Mouse (Mus musculus) MEL (cell line): ENCODE measurements around the gene Fmn2. TPM values are rescaled to one million over a fixed set of nuclear protein-coding genes. Genes with fewer than 3 reads are reported as not detected.

Source experiments
- DNase-seq: peaks from one replicate; pipeline ENCODE4 v3.0.0; 2011; ENCODE audit warnings: low read depth, low spot score
- H3K27ac ChIP-seq: 2 replicates; pipeline ENCODE4 v1.5.1; 2012; ENCODE audit warnings: low read depth, mild to moderate bottlenecking, control low read depth, low read length, moderate library complexity; ENCODE audit not compliant: control insufficient read depth
- H3K27me3 ChIP-seq, 2 experiments: fragments of 150-350 bp in 1 of 2; sonication (generic) in 1 of 2; 2 replicates each; pipeline ENCODE4 v1.6.1; 2012; ENCODE audit warnings: low read length in 2 of 2, mild to moderate bottlenecking in 2 of 2, improper control_type of control experiment in 1 of 2, moderate library complexity in 1 of 2; ENCODE audit not compliant: insufficient read depth in 2 of 2, control insufficient read depth in 1 of 2
- H3K36me3 ChIP-seq, 2 experiments: 2 replicates each; pipeline ENCODE4 v1.6.1; 2012 to 2014; ENCODE audit warnings: low read length in 2 of 2, improper control_type of control experiment in 1 of 2, inconsistent platforms in 1 of 2, mild to moderate bottlenecking in 1 of 2; ENCODE audit not compliant: insufficient read depth in 2 of 2, control insufficient read depth in 1 of 2
- H3K4me1 ChIP-seq, 2 experiments: fragments of 150-350 bp in 1 of 2; sonication (generic) in 1 of 2; 2 replicates each; pipeline ENCODE4 v1.6.1; 2012; ENCODE audit warnings: low read length in 2 of 2, improper control_type of control experiment in 1 of 2, mild to moderate bottlenecking in 1 of 2; ENCODE audit not compliant: insufficient read depth in 2 of 2, control insufficient read depth in 1 of 2
- H3K4me3 ChIP-seq, 2 experiments: fragments of 150-350 bp in 1 of 2; sonication (generic) in 1 of 2; 2 replicates each; pipeline ENCODE4 v1.5.1; 2012; ENCODE audit warnings: low read depth in 2 of 2, low read length in 2 of 2, mild to moderate bottlenecking in 2 of 2, moderate library complexity in 2 of 2, control low read depth in 1 of 2, improper control_type of control experiment in 1 of 2; ENCODE audit not compliant: control insufficient read depth in 1 of 2, insufficient read depth in 1 of 2
- H3K79me2 ChIP-seq: 2 replicates; pipeline ENCODE4 v1.6.1; 2012; ENCODE audit warnings: mild to moderate bottlenecking, low read length, moderate library complexity; ENCODE audit not compliant: control insufficient read depth, poor library complexity, insufficient read depth
- H3K9ac ChIP-seq: 2 replicates; pipeline ENCODE4 v1.6.1; 2012; ENCODE audit warnings: low read depth, mild to moderate bottlenecking, control low read depth, low read length, moderate library complexity; ENCODE audit not compliant: control insufficient read depth, poor library complexity, severe bottlenecking
- H3K9me3 ChIP-seq: fragments of 150-350 bp; sonication (generic); replicated peaks from 2 replicates; pipeline ENCODE4 v1.6.1; 2012; ENCODE audit warnings: mild to moderate bottlenecking, low read length, improper control_type of control experiment, moderate library complexity; ENCODE audit not compliant: insufficient read depth
- CHD1 ChIP-seq: IDR thresholded peaks from 2 replicates; pipeline ENCODE4 v1.6.1; 2012; ENCODE audit warnings: low read depth, mild to moderate bottlenecking, inconsistent platforms, low read length, improper control_type of control experiment
- CHD2 ChIP-seq: IDR thresholded peaks from 2 replicates; pipeline ENCODE4 v1.6.1; 2011; ENCODE audit warnings: low read length, improper control_type of control experiment
- CTCF ChIP-seq, 3 experiments: IDR thresholded peaks in 2 of 3; conservative IDR thresholded peaks in 1 of 3; 2 replicates each; pipeline ENCODE4 v1.5.1; 2011 to 2012; ENCODE audit warnings: low read length in 3 of 3, low read depth in 2 of 3, mild to moderate bottlenecking in 2 of 3, improper control_type of control experiment in 1 of 3, inconsistent platforms in 1 of 3, mixed read lengths in 1 of 3, moderate library complexity in 1 of 3; ENCODE audit not compliant: control insufficient read depth in 1 of 3, insufficient read depth in 1 of 3, poor library complexity in 1 of 3, severe bottlenecking in 1 of 3
- JUND ChIP-seq: IDR thresholded peaks from 2 replicates; pipeline ENCODE4 v1.6.1; 2011; ENCODE audit warnings: low read depth, mild to moderate bottlenecking, improper control_type of control experiment, low read length
- MAFK ChIP-seq: IDR thresholded peaks from 2 replicates; pipeline ENCODE4 v1.6.1; 2011; ENCODE audit warnings: low read depth, mild to moderate bottlenecking, low read length, improper control_type of control experiment, borderline replicate concordance
- NRF1 ChIP-seq: IDR thresholded peaks from 2 replicates; pipeline ENCODE4 v1.6.1; 2014; ENCODE audit warnings: low read depth, mild to moderate bottlenecking, inconsistent platforms, low read length, improper control_type of control experiment, moderate library complexity; ENCODE audit not compliant: poor library complexity, insufficient read depth, severe bottlenecking
- TCF12 ChIP-seq: IDR thresholded peaks from 2 replicates; pipeline ENCODE4 v1.6.1; 2014; ENCODE audit warnings: low read depth, mild to moderate bottlenecking, inconsistent platforms, low read length, improper control_type of control experiment, moderate library complexity
- ZKSCAN1 ChIP-seq: IDR thresholded peaks from 2 replicates; pipeline ENCODE4 v1.6.1; 2012; ENCODE audit warnings: low read depth, mild to moderate bottlenecking, inconsistent platforms, low read length, improper control_type of control experiment, moderate library complexity
- polyA plus RNA-seq, 2 experiments: library from polyadenylated mRNA; stranded (reverse) in 1 of 2; unstranded in 1 of 2; fragments of >175 nt in 1 of 2; fragments of >200 nt in 1 of 2; gene quantifications; 2 replicates each; pipeline versions ENCODE4 v1.2.1 to v1.2.4; 2012; ENCODE audit warnings: low replicate concordance in 2 of 2, low read depth in 1 of 2; ENCODE audit not compliant: insufficient read length in 2 of 2, insufficient read depth in 1 of 2, missing spikeins in 1 of 2
- total RNA-seq: library from RNA; depleted of rRNA; stranded (reverse); fragments of 300-350 nt; gene quantifications from 2 replicates; pipeline ENCODE4 v1.2.3, GENCODE M21; 2012

The Fmn2 gene
- total and polyA plus RNA-seq, 3 experiments, result not detected

DNA sequence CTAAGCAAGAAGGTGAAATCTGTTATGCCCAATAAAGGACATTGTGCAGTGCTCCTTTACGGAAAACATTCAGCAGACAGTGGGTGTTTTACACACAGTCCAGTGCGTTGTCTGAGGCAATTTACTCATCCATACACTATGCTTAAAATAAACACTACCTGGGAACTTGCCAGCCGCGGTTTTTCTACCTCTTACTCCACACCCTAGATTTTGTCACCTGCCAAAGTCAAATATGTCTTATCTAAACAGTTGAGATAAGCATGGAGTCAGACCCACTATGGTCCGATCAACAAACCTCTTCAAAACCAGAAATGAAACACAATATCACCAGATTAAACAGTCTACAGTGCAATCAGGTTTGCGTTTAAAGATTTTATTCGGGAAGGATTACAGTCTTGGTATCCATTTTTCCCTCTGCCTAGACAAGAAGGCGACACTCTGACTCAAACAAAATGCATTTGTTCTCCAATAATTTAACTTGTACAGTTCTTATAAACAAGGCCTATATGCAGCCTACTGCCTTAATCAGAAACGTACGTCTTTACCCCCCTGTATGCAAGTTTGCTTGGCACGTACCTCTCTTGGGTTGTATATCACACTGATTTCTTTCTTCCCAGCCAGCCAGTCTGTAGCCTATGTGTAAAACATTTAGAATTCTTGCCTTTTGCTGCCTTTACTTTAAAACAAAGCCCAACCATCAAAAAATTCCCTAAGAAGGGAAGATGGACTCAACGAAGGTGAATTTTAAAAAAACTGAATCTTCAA lies 158.0 kb downstream of the Fmn2 start:
- H3K4me3 ChIP-seq, result no peak overlapping the region
- H3K36me3 ChIP-seq, result no peaks in the 10 kb centered on the region
- H3K79me2 ChIP-seq, result no peaks in the 10 kb centered on the region
- no peak overlapping the region for H3K27ac ChIP-seq
- H3K27me3 ChIP-seq, result no peaks in the 10 kb centered on the region
- TF ChIP-seq MAFK (no peak), JUND (no peak)
- H3K9ac ChIP-seq, result no peak overlapping the region
- no peak for DNase-seq
- no peaks in the 10 kb centered on the region for H3K4me1 ChIP-seq
- H3K9me3 ChIP-seq, result no peaks in the 10 kb centered on the region

DNA sequence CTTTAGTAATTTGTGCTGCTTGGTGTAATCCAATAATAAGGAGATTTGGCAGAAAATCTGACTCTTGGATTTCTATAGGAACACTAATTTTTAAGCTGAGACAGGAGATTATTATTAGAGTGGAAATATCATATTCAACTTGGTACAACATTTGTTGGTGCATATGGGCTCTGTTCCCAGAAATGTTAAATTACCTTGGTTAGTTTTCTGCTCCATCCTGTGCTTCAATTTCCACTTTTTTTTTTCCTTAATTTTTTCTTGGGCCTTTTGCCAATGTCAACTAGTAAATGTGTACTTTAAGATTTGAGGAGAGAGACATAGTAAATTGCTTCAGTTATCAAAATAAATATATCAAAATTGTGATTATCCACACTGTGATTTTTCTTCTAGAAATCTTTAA lies 163.5 kb downstream of the Fmn2 start:
- Histone ChIP-seq H3K4me1 (no peaks in the 10 kb centered on the region), H3K9ac (no peak overlapping the region), H3K4me3 (no peak overlapping the region), H3K27ac (no peak overlapping the region), H3K36me3 (no peaks in the 10 kb centered on the region), H3K79me2 (no peaks in the 10 kb centered on the region), H3K9me3 (no peaks in the 10 kb centered on the region), H3K27me3 (no peaks in the 10 kb centered on the region)
- TF ChIP-seq CTCF (IDR thresholded peaks at IDR 0.05 in 2 of 3, conservative IDR thresholded peaks at IDR 0.05 in 1 of 3; ENCODE audit: control insufficient read depth in 1 of 3, insufficient read depth in 1 of 3, low read depth in 2 of 3, low read length in 3 of 3, poor library complexity in 1 of 3, severe bottlenecking in 1 of 3) (no peak), CHD1 (no peak), MAFK (no peak), ZKSCAN1 (no peak)
- DNase-seq, result no peak

DNA sequence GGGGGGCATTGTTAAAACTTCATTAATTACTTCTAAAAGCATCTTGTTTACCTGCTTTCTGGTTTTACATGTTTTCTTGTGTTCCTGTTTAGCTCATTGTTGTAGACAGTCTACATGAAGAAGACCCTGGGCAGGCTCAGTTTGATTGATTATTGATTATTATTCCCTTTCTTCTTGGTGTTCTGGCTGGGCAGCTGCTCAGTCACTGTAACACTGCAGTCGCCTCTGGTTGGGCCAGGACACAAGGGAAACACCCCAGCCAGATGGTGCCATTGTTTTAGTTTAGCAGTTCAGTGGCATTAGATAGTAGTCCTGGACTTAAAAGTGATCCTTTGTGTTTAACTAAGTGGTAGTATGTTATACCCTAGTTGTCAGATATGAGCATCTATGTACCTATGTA lies 167.5 kb downstream of the Fmn2 start:
- no peaks in the 10 kb centered on the region for H3K4me1 ChIP-seq
- H3K79me2 ChIP-seq, result no peaks in the 10 kb centered on the region
- H3K27ac ChIP-seq, result no peak overlapping the region
- H3K36me3 ChIP-seq, result no peaks in the 10 kb centered on the region
- no peak overlapping the region for H3K9ac ChIP-seq
- H3K9me3 ChIP-seq, result no peaks in the 10 kb centered on the region
- no peak for DNase-seq
- no peak overlapping the region for H3K4me3 ChIP-seq
- no peaks in the 10 kb centered on the region for H3K27me3 ChIP-seq
- TF ChIP-seq MAFK (no peak), NRF1 (no peak), CHD2 (no peak), TCF12 (no peak)
- TF ChIP-seq, all 39 proteins: peak for 0
